Mouse (Mus musculus) heart, embryonic 11.5 days (tissue): ENCODE results near the gene Gemin7. TPM values are rescaled to one million over a fixed set of nuclear protein-coding genes. Genes with fewer than 3 reads are reported as not detected.
A peak's percentile ranks its signal among the peaks of the same experiment; 100 is the strongest.

Experiments
- ATAC-seq: fragments of 200-750 bp; cut with Nextera tagmentation; replicated peaks from 2 replicates; pipeline ENCODE4 v1.8.0; 2017; ENCODE audit warnings: moderate library complexity; ENCODE audit not compliant: insufficient number of reproducible peaks, low FRiP score, low TSS enrichment
- H3K27ac ChIP-seq: fragments of 300-500 bp; sonication (generic); 2 replicates; pipeline ENCODE4 v1.5.1; 2014; ENCODE audit warnings: mild to moderate bottlenecking, low read depth, low read length
- H3K27me3 ChIP-seq: fragments of 300-500 bp; sonication (generic); 2 replicates; pipeline ENCODE4 v1.6.1; 2014; ENCODE audit warnings: mild to moderate bottlenecking, low read length, mixed read lengths; ENCODE audit not compliant: control insufficient read depth, insufficient read depth
- H3K36me3 ChIP-seq: fragments of 300-500 bp; sonication (generic); 2 replicates; pipeline ENCODE4 v1.6.1; 2014; ENCODE audit warnings: mild to moderate bottlenecking, low read length, moderate library complexity, mixed read lengths; ENCODE audit not compliant: control insufficient read depth, insufficient read depth
- H3K4me1 ChIP-seq: fragments of 300-500 bp; sonication (generic); 2 replicates; pipeline ENCODE4 v1.6.1; 2014; ENCODE audit warnings: low read length; ENCODE audit not compliant: control insufficient read depth, insufficient read depth
- H3K4me2 ChIP-seq: fragments of 300-500 bp; sonication (generic); 2 replicates; pipeline ENCODE4 v1.6.1; 2014; ENCODE audit warnings: mild to moderate bottlenecking, moderate library complexity
- H3K4me3 ChIP-seq: fragments of 300-500 bp; sonication (generic); 2 replicates; pipeline ENCODE4 v1.5.1; 2014; ENCODE audit warnings: low read depth, low read length
- H3K9ac ChIP-seq: fragments of 300-500 bp; sonication (generic); 2 replicates; pipeline ENCODE4 v1.6.1; 2014; ENCODE audit warnings: mild to moderate bottlenecking, low read depth, low read length, moderate library complexity
- H3K9me3 ChIP-seq: fragments of 300-500 bp; sonication (generic); replicated peaks from 2 replicates; pipeline ENCODE4 v1.6.1; 2016; ENCODE audit warnings: low read length; ENCODE audit not compliant: control insufficient read depth
- WGBS: fragments of 180-500 bp; shearing (Covaris S2); extraction: QIAGEN DNeasy Blood & Tissue Kit; methylation state at CpG from one replicate; pipeline ENCODE4 v1.1.7; 2014; ENCODE audit not compliant: insufficient replicate concordance; 5-methylcytosine and 5-hydroxymethylcytosine counted together
- polyA plus RNA-seq: library from polyadenylated mRNA; unstranded; fragments of >200 nt; fragmentation: Nextera tagmentation; extraction: Ambion mirVana; gene quantifications from 2 replicates; pipeline ENCODE4 v1.2.1, GENCODE M21; 2014

Gene Gemin7
- polyA plus RNA-seq, 1 experiment from 2014 or later, result 141 TPM

DNA sequence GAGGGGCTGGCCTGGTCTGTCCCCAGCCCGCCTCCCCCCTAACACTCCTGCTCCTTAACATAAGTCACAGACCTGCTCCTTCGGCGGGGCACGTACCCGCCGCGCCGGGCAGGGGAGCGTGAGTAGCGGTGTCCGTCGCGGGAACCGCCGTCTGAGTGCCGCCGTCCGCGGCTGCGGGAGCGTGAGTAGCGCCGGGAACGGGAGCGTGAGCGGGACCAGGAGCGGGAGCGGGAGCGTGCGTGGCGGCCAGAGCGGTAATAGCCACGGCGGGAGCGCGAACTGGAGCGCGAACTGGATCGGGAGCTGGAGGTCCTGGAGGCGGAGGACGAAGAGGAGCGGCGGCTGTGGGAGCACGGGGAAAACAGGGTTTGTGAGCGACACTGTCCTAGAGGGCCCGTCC, 8.9 kb upstream of the Gemin7 start:
- Histone ChIP-seq H3K36me3 (peaks cover 65% of the 10 kb centered on the region), H3K27me3 (no peaks in the 10 kb centered on the region), H3K9ac (no peak overlapping the region), H3K9me3 (no peaks in the 10 kb centered on the region), H3K27ac (no peak overlapping the region), H3K4me2 (peak overlapping the region; percentile 31; the same call in 1 of the 2 replicates), H3K4me1 (no peaks in the 10 kb centered on the region; the same call in 1 of the 2 replicates), H3K4me3 (no peak overlapping the region)
- 68% methylated on average over 46 of the region's 46 CpGs for WGBS
- ATAC-seq, result 0 out of 2 replicates have a peak, but pooled peaks have one; percentile 12

DNA sequence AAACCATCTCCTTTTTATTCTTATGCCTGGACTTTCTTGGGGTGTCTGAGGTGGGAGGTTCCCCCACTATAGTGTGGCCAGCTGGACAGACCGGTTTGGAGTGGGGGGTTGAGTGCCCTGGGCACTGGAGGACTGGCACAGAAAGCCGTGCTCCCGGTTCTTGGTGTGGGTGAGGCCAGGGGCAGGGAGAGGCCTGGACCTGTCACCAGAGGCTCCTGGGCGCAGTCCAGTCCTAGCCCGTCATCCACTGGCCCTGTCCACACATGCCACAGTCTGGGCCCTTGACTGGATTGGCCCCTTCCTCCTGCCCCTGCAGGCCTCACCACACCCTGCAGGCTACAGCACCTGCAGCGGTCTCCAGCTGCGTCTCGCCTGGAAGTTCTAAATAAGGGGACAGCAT, 3.2 kb upstream of the Gemin7 start:
- no peak for ATAC-seq
- Histone ChIP-seq H3K9ac (no peak overlapping the region), H3K4me1 (peaks cover 9% of the 10 kb centered on the region; the same call in 1 of the 2 replicates), H3K4me2 (no peak overlapping the region), H3K9me3 (no peaks in the 10 kb centered on the region), H3K4me3 (no peak overlapping the region), H3K27me3 (peaks cover 37% of the 10 kb centered on the region), H3K27ac (no peak overlapping the region), H3K36me3 (peaks cover 24% of the 10 kb centered on the region)
- WGBS, result 96% methylated on average over 8 of the region's 8 CpGs

DNA sequence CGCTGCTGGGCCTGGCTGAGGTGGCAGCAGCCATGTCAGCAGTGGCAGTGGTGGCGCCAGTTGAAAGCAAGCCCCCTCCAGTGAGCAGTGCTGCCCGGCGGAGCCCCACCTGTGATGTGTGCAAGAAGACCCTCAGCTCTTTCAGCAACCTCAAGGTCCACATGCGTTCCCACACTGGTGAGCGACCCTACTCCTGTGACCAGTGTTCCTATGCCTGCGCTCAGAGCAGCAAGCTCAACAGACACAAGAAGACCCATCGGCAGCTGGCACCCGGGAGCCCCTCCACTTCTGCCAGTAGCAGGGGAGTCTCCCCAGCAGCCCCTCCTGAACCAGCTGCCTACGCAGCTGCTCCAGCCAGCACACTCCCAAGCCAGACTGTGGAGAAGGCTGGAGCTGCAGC, 2.4 kb upstream of the Gemin7 start:
- 80% methylated on average over 10 of the region's 10 CpGs for WGBS
- Histone ChIP-seq H3K4me1 (peaks cover 9% of the 10 kb centered on the region; the same call in 1 of the 2 replicates), H3K27me3 (peaks cover 39% of the 10 kb centered on the region), H3K27ac (no peak overlapping the region), H3K9ac (no peak overlapping the region), H3K4me2 (no peak overlapping the region), H3K36me3 (peaks cover 19% of the 10 kb centered on the region), H3K4me3 (no peak overlapping the region), H3K9me3 (no peaks in the 10 kb centered on the region)
- ATAC-seq, result 0 out of 2 replicates have a peak, but pooled peaks have one; percentile 6

DNA sequence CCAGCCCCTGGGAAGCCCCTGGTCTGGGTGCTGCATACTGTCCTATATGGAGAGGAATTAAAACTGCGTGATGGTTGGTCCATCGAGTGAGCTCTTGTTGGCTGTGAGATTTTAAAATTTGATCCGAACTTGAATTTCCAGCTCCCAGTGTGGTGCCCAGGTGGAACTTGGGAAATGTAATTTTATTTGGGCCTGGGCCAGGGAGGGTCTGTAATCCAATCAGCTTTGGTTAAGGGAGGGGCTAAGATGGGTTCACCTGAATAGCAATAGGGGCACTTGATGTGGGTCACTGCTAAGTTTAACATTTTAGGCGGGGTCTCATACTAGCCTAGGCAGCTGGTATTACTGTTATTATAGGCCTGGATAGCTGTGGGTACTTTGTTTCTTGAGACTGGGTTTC, 1.0 kb upstream of the Gemin7 start:
- 55% methylated on average over 4 of the region's 4 CpGs for WGBS
- H3K4me3 ChIP-seq, result peak overlapping the region; percentile 43; the same call in 1 of the 2 replicates
- ATAC-seq, result no peak
- H3K36me3 ChIP-seq, result peaks cover 8% of the 10 kb centered on the region
- no peaks in the 10 kb centered on the region for H3K9me3 ChIP-seq
- peaks cover 11% of the 10 kb centered on the region; the same call in 1 of the 2 replicates for H3K4me1 ChIP-seq
- H3K27ac ChIP-seq, result no peak overlapping the region
- H3K9ac ChIP-seq, result no peak overlapping the region
- peak overlapping the region; percentile 78 for H3K4me2 ChIP-seq
- H3K27me3 ChIP-seq, result peaks cover 39% of the 10 kb centered on the region

DNA sequence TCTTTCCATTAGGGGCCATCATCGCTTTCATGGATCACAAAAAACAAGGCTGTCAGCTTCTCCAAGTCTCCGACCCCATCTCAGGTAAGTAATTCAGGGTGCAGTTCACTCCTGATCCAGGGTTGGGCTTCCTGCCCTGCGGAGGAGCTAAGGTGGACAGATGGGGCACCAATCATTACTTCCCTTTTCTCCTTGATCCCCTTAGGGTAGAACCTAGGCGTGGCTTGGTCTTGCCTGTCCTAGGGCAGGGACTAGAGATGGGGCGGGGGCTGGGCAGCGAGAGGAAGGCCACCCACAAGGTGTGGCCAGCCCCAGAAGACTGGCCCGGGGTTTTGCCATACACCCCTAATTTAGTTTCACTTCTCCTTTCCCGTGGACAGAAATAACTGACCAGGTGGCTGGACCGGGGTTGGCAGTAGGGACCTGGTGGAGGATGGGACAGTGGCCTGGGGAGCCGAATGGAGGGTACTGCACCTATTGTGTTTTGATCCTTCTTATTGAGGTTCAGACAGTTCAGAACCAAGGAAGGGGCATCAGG, 551 bp upstream of the Gemin7 start:
- Histone ChIP-seq H3K4me2 (peak overlapping the region; percentile 78), H3K36me3 (peaks cover 8% of the 10 kb centered on the region), H3K27me3 (peaks cover 39% of the 10 kb centered on the region), H3K4me1 (peaks cover 11% of the 10 kb centered on the region; the same call in 1 of the 2 replicates), H3K4me3 (peak overlapping the region; percentile 43), H3K9me3 (no peaks in the 10 kb centered on the region), H3K9ac (peak overlapping the region; percentile 39; the same call in 1 of the 2 replicates), H3K27ac (no peak overlapping the region)
- WGBS, result 12% methylated on average over 10 of the region's 10 CpGs
- no peak for ATAC-seq

DNA sequence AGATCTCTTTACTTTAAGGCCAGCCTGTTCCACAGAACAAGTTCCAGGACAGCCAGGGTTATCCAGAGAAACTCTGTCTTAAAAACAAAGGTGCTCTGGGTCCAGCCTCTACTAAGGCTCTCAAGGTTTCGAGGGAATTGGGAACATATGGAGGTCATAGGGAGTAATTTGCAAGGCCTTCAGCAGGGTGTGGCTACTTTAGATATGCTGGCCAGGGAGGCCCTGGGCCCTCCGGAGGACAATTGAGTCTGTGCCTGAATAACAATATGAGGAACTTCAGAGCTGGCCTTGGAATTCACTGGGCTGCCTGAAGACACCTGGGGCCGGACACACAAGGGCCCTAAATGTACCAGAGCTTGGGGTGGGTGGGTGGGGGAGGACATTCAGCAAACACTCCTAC, 1.8 kb downstream of the Gemin7 start:
- ATAC-seq, result no peak
- H3K9ac ChIP-seq, result no peak overlapping the region
- no peak overlapping the region for H3K4me2 ChIP-seq
- peaks cover 21% of the 10 kb centered on the region for H3K4me1 ChIP-seq
- H3K27me3 ChIP-seq, result peaks cover 37% of the 10 kb centered on the region
- no peak overlapping the region for H3K4me3 ChIP-seq
- 55% methylated on average over 3 of the region's 3 CpGs for WGBS
- no peaks in the 10 kb centered on the region for H3K9me3 ChIP-seq
- H3K27ac ChIP-seq, result peak overlapping the region; percentile 35; the same call in 1 of the 2 replicates
- H3K36me3 ChIP-seq, result peaks cover 3% of the 10 kb centered on the region; the same call in 1 of the 2 replicates

DNA sequence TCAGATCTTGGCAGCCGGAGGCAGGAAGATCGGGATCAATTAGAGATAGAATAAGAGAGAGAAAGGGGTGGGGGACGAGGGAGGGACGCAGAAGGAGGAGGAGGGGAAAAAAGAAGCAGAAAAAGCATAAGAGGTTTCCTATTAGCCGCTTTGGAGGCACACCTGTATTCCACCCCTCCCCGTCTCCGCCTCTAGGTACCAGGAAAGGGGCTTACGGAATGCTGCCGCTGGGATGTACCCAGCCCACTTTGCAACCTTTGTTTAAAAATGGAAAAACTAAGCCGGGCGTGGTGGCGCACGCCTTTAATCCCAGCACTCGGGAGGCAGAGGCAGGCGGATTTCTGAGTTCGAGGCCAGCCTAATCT, 3.6 kb downstream of the Gemin7 start:
- peak overlapping the region; percentile 85 for H3K4me3 ChIP-seq
- peaks cover 21% of the 10 kb centered on the region for H3K4me1 ChIP-seq
- H3K4me2 ChIP-seq, result peak overlapping the region; percentile 68
- peak overlapping the region; percentile 92; the same call in 1 of the 2 replicates for H3K27ac ChIP-seq
- no peaks in the 10 kb centered on the region for H3K9me3 ChIP-seq
- 18% methylated on average over 16 of the region's 16 CpGs for WGBS
- ATAC-seq, result no peak
- H3K9ac ChIP-seq, result peak overlapping the region; percentile 88
- H3K27me3 ChIP-seq, result peaks cover 33% of the 10 kb centered on the region
- H3K36me3 ChIP-seq, result peaks cover 8% of the 10 kb centered on the region

DNA sequence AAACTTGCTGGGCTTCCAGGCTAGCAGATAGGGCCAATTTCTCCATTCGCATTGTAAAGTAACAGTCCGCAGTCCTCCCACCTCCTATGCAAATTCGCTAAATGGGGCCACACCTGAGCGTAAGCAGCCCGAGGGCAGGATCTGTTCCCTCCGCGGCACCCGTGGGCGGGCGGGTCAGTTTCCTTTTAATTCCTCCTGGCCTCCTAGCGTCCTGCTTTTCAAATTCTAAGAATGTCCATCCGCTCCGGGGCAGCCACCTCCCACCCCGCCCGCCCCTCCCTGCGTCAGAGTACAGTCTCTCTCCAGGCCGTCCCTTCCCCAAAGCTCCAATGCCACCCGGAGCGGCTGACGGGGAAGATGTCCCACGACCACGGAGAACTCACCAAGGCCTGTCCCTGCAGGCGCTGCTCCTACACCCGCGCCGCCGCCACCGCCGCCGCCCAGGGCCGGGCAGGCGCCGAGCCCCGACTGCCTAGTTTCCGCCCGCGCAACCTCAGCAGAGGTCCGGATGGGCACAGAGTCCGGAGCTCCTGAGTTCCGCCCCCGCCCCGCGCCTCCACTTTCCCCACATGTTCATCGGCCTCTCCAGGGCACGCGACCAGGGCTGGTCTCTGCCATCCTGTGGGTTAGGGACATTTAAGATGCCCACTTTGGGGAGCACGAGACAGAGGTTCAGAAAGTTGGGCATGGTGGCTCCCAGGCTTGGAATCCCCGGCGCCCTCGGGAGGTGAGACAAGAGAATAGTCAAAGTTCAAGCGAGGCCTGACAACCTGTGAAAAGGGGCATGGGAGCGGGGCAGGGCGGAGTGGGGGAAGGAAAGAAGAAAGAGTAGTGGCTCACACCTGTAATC, 4.2 kb downstream of the Gemin7 start:
- Histone ChIP-seq H3K27me3 (peaks cover 27% of the 10 kb centered on the region), H3K4me3 (peak overlapping the region; percentile 85), H3K27ac (peak overlapping the region; percentile 92), H3K9me3 (no peaks in the 10 kb centered on the region), H3K4me1 (peaks cover 21% of the 10 kb centered on the region), H3K9ac (peak overlapping the region; percentile 88), H3K36me3 (peaks cover 11% of the 10 kb centered on the region), H3K4me2 (peak overlapping the region; percentile 68)
- peak; percentile 80 for ATAC-seq
- 1% methylated on average over 53 of the region's 53 CpGs for WGBS
